Mouse (Mus musculus) embryo, embryonic 10.5 days (tissue): ENCODE results near the gene Ptpre.
A peak's percentile ranks its signal among the peaks of the same experiment; 100 is the strongest.
"Not testable (repeated sequence)": the region's sequence is repeated elsewhere in the genome, so short reads cannot be mapped to it uniquely, and the experiment has no call there.

Experiments
- DNase-seq: peaks from one replicate; pipeline ENCODE4 v3.0.0-alpha.2; 2015; ENCODE audit warnings: low spot score

Gene Ptpre

DNA sequence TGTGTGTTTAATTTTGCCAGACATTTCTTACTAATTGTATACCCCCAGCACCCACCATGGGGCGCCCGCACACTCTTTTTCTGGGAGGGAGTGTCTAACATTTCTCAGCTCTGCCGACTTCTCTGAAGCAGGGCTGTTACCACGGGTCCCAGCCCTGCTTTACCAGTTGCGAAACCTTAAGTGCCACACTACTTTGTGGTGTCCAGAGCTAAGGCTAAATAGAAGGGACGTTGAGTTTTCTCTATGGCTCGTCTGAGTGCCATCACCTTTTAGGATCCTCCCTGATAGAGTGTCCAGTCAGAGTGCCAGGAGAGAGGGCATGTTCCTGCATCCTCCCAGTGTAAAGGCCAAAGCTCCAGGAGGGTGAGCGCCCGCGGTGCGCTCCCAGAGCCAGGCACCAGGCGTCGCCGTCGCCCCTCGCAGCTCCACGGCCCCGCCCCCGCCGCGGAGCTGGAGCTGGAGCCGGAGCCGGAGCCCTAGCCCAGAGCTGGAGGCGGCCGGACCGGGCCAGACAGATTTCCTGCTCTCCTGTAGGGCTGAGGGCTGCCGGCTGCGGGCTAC lies at the start of gene Ptpre:
Ptpre (plus strand) TSS at position 141 of the 561 bp plus-strand sequence.
- DNase-seq = peak; percentile 88

DNA sequence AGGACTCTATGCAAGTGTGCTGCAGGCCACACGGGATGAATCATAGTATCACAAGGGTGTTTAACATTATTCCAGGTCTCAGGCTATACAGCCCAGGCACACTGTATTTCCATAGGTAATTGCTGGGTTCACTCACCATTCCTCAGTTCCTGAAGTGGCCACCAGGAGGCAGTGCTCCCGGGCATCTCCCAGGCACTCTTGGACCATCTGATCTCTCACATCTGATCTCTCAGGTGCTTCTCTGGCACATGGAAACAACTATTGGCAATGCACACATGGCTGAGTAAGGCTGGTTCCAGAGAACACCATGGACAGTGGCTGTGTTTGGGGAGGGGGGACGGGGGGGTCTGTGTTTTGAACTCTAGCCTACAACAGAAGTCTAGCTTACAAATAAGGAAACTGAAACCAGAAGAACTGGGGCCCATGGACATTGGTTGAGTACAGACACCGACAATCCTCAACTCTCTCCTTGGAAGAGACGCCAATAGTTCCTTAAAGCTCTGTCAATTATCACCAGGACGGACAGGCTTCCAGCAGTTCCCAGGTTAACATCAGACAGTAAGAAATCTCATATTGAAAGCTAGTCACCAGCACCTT lies 49.0 kb upstream of the Ptpre start:
- peak; percentile 38 for DNase-seq

GRCm38 (mm10) chr7:135489724-135490499 lies 47.4 kb upstream of the Ptpre start:
- DNase-seq = no peak

DNA sequence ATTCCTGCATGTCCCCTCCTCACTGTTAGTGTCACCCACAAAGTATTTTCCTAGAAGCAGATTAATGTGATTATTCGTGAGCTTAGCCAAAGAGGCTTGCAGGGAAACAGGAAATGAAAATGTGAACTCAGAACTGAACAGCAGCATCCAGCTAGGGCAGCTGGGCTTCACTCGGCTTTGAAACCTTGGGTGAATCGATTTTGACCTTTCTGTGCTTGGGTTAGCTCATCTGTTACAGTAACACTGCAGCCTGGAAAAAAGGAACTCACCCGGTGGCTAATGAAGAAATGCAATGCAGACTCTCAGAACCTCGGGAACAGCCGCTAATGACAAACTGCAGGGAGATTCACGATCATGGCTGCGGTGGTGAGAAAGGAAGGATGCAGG lies 46.8 kb upstream of the Ptpre start:
- no peak for DNase-seq

- peak; percentile 47 for DNase-seq
Observed at GRCm38 (mm10) chr7:135495303-135495702, 42.0 kb upstream of the Ptpre start.

DNA sequence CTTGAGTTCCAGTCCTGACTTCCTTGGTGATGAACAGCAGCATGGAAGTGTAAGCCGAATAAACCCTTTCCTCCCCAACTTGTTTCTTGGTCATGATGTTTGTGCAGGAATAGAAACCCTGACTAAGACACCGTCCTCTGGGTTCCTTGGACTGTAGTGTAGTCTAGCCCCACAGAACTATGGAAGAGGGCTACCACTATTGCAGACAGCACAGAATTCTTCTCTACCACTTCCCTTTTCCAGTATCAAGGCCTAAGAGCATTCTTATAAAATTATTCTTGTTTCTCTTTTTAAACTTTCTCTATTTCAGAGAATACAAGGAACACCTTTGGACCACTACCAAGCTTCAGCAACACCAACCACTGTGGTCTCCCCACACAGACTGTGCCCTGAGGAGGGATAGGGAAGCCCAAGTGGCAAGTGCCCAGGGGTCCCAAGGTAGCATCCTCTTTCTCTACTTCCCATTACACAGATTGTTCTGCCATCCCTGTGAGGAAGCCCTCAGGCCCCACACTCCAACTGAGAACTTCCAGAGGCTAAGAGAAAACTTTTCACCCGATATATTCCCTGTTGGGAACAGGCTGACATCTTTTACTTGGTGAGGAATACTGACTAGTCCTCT lies 38.6 kb upstream of the Ptpre start:
- no peak for DNase-seq

GRCm38 (mm10) chr7:135499403-135499802 lies 37.9 kb upstream of the Ptpre start:
- DNase-seq = no peak

DNA sequence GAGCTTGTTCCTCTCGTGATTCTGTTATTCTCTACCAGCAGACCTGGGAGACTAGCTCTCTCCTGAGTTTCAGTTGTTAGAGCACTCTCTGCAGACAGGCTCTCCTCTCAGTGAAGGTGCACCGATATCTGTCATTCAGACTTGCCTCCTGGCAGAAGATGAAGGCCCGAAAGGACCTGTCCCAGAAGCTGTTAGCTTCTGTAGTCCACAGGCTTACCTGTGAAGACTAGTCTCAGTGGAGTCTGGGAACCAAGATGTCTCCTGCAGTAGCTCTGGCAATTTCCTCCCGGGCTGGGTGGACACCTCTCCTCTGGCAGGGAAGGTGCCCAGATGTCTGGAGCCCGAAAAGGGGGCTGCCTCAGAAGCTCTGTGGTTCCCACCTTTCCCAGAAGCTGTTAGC lies 30.8 kb upstream of the Ptpre start:
- DNase-seq = not testable (repeated sequence)

DNA sequence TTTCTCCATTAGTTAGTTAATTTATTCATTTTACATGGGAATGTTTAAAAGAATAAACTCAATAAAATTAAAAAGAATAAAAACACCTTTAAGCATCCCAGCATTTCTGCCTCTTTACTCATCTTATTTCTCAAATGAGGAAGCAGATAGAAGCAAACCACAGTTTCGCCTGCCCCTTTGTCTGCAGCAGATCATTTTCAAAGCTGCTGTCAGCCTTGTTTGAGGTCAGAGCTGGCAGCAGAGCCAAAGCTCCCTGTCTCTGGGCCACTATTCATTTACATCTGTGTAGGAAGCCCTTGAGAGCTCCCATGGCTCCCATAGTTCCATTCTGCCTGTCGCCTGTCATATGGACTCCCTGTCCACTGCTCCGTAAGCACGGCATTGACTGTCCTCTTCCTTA lies 28.7 kb upstream of the Ptpre start:
- no peak for DNase-seq

GRCm38 (mm10) chr7:135509272-135509671 lies 28.0 kb upstream of the Ptpre start:
- DNase-seq = no peak

GRCm38 (mm10) chr7:135510431-135510830 lies 26.9 kb upstream of the Ptpre start:
- no peak for DNase-seq

DNA sequence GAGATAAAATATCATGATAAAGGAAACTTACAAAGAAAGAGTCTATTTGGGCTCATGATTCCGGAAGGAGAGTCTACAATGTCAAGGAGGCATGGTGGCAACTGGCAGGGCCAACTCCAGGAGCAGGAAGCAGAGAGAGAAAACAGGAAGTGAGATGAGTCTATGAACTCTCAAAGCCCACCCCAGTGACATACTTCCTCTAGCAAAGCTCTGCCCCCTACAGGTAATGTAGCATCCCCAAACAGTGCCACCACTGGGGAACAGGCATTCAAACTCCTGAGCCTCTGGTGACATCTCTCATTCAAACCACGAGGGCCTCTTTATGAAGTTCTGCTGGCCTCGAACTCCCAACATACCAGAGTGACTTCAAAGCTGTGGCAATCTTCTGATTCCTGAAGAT lies 25.6 kb upstream of the Ptpre start:
- no peak for DNase-seq

DNA sequence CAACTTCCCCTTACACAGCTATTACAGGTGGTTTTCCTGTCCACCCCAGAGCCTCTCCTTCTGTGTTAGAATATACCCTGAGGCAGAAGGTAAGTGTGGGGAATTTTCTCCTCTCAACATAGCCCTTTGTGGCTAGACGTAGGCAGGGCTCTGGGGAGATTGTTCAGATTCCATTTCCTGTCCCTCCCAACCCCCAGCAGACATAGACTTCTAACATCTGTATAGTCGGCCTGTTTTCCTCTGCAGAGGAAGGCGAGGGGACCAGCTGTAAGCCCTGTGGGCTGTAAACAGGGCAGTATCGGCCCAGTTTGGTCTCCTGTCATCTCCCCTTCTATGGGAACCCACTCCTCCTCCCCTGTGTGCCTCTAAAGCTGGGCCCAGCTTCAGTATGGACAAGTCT lies 20.1 kb upstream of the Ptpre start:
- DNase-seq = no peak

GRCm38 (mm10) chr7:135520241-135520640 lies 17.0 kb upstream of the Ptpre start:
- no peak for DNase-seq

DNA sequence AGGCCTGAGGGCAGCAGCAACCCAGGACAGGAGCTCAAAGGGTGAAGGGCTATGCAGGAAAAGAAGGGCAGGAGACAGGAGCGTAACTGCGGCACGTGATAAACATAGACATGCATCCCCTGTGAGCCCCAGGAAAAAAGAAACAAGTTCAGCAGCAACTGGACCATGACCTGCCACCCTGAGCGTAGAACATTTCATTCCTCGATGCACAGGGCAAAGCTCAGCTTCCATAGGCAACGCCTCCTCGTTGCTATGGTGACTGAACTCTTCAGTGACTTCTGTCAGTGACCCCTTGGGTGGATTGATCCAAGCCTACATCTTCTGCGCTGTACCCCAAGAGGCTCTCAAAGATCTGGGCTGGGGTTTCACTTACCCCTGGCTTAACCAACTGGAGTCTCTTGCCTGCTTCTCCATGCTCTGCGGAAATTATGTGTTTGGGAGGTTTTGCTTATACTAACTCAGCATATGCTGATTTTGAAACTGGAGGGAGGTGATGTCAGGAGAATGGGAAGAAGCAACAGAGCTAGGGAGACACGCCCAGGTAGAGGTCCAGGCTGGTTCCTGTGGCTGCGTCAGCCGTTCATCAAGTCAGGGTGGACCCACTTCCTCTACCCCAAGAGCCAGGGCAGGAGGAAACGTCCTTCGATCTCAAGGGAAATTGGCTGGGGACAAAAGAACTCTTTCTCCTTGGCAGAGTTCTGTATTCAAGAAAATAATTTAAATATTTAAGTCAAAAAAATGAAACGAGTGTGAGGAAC lies 15.3 kb upstream of the Ptpre start:
- peak; percentile 49 for DNase-seq

GRCm38 (mm10) chr7:135523981-135524380 lies 13.3 kb upstream of the Ptpre start:
- no peak for DNase-seq

DNA sequence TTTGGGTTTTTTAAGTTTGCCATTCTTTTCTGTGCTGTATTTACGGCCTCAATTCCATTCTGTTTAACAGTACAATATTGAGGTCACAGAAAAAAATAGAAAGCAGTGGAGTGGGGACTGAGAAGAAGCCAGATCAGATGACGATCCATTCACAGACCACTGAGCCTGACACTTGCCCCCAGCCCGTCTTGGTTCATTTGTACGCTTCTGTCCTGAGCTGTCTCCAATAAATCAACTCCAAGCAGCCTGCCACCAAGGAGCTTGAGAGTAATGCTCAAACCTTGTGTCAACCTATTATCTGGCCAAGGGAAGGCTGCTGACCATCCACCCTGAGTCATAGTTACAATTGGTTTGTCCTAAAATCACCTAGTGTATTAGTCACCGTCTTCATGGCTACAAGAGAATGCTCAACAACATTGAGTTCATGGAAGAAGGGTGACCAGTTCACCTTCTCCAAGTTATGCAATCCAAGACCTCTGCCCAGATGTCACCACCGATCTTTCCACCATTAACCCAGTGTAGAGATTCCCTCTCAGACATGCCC lies 12.8 kb upstream of the Ptpre start:
- no peak for DNase-seq

GRCm38 (mm10) chr7:135526574-135527152 lies 10.6 kb upstream of the Ptpre start:
- DNase-seq = no peak

GRCm38 (mm10) chr7:135527169-135527568 lies 10.1 kb upstream of the Ptpre start:
- no peak for DNase-seq

DNA sequence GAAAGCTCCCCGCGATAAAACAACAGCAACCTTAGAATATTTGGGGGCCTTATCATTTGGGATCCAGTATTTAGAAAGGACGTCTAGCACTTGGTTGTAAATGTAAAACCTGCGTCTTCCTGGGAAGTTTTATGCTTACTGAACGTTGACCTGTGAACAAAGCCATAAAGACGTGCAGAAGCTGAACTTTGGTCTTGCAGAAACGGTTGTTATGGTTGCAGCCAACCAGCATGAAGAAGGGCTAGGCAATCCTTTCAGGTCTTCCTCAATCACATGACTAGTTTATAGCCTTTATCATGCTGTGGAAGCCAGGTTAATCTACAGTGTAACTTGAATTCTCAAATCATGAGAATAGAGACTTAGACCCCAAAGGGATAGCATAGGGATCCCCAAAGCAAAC lies 8.8 kb upstream of the Ptpre start, which contains the start of gene Clrn3:
Clrn3 (minus strand) TSS at position 140 of the 400 bp plus-strand sequence.
- DNase-seq = no peak

DNA sequence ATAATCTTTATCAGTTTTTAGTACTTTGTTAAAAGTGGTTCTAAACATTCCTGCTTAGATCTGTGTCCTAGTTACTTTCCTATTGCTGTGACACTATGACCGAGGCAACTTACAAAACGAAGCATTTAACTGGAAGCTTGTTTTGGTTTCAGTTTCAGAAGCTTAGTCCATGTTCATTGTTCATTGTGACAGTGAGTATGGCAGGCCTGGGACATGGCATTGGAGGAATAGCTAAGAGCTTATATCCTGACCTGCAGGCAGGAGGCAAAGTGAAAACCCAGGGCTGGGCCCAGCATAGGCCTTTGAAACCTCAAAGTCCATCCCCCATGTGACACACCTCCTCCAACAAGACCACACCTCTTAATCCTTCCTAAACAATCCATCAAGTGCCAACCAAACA lies 8.2 kb upstream of the Ptpre start:
- DNase-seq = no peak
